8 mouse cellular contexts compared by ENCODE assay signal in the genomic region with DNA sequence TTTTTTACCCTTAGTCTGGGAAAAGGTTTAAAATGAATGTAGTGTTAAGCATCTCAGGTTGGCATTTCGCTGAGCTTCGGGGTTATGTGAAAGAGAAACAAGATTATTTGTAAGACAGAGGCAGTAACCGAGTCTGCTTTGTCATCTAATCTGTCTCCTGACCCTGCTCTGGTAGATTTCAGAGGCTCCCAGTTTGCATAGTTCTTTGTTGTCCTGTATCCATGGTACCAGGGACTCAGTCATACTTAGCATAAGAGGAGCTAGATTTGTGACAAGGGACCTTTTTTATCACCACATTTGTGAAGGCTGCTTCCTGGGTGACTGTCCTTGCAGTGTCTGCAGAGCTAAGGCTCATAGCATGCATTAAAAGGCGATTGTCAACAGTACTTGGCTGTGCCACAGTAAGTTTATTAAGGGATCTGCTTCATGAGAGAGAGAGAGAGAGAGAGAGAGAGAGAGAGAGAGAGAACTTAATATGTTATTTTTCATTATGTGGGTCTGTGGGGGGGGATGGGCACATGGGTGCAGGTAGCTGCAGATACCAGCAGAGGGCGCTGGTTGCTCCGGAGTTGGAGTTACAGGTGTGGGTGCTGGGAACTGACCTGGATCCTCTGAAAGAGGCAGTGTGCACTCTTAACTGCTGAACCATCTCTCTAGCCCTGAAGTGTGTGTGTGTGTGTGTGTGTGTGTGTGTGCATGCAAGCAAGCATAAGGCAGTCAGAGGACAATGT. TPM values are rescaled to one million over a fixed set of nuclear protein-coding genes. Genes with fewer than 3 reads are reported as not detected.
DNase-seq lines count a peak whose midpoint lies in the region; ATAC-seq and TF ChIP-seq lines count a peak whose summit lies in the region.
"Had no signal": no experiment of that assay in that cellular context is flagged by ENCODE, and none has a peak within 500 bp of the region (broad histone marks: within the 10 kb centered on the region; RNA-seq: fewer than 3 reads in every experiment).

No protein-coding gene starts in this region.

- no peak overlapping the region for H3K9ac ChIP-seq in lung, embryonic 15.5 days
- H3K9ac ChIP-seq in hindbrain, postnatal 0 days (replicated peaks; ENCODE audit: low read length): no peak overlapping the region
- H3K9ac ChIP-seq: stomach, embryonic 15.5 days had no signal

- no peak for TF ChIP-seq POLR2A in bone marrow, adult 2 months (IDR thresholded peaks at IDR 0.05; ENCODE audit: borderline replicate concordance, control insufficient read depth, low read depth, low read length)
- TF ChIP-seq POLR2A in small intestine, adult 2 months (IDR thresholded peaks at IDR 0.05; ENCODE audit: low read depth, low read length): no peak

- peaks cover 38% of the 10 kb centered on the region for H3K4me1 ChIP-seq in lung, embryonic 15.5 days
- H3K4me1 ChIP-seq in bone marrow, adult 2 months (ENCODE audit: control insufficient read depth, insufficient read depth, low read length): no peaks in the 10 kb centered on the region
- H3K4me1 ChIP-seq in hindbrain, postnatal 0 days (ENCODE audit: insufficient read depth, low read length): peaks cover 23% of the 10 kb centered on the region; the same call in 1 of the 2 replicates
- H3K4me1 ChIP-seq in small intestine, adult 2 months (ENCODE audit: control insufficient read depth, insufficient read depth, insufficient read length, low read length): no peaks in the 10 kb centered on the region

- H3K9me3 ChIP-seq in lung, embryonic 15.5 days: no peaks in the 10 kb centered on the region
- H3K9me3 ChIP-seq in hindbrain, postnatal 0 days (ENCODE audit: low read length): no peaks in the 10 kb centered on the region
- H3K9me3 ChIP-seq: stomach, embryonic 15.5 days had no signal

- H3K27me3 ChIP-seq in lung, embryonic 15.5 days: no peaks in the 10 kb centered on the region
- no peaks in the 10 kb centered on the region for H3K27me3 ChIP-seq in hindbrain, postnatal 0 days (ENCODE audit: insufficient read depth, low read length)
- H3K27me3 ChIP-seq in small intestine, adult 2 months (ENCODE audit: control insufficient read depth, insufficient read depth, low read length): no peaks in the 10 kb centered on the region
- H3K27me3 ChIP-seq: stomach, embryonic 15.5 days had no signal

- H3K27ac ChIP-seq in lung, embryonic 15.5 days: no peak overlapping the region
- no peak overlapping the region for H3K27ac ChIP-seq in bone marrow, adult 2 months (ENCODE audit: control insufficient read depth, insufficient read depth, low read depth, low read length, poor library complexity)
- peak overlapping the region; percentile 89; the same call in 1 of the 2 replicates for H3K27ac ChIP-seq in hindbrain, postnatal 0 days
- H3K27ac ChIP-seq in small intestine, adult 2 months (ENCODE audit: insufficient read depth, low read depth, low read length): no peak overlapping the region

- DNase-seq in lung, adult 18-20 months: no peak
- DNase-seq in hindbrain, postnatal 0 days (ENCODE audit: low spot score): peak; percentile 27
- no peak for DNase-seq in urinary bladder, postnatal 4 days (ENCODE audit: low spot score in 2 of 2)
- no peak for DNase-seq in spleen, postnatal 14 days (ENCODE audit: low spot score in 2 of 2)

- H3K4me3 ChIP-seq in lung, embryonic 15.5 days: no peak overlapping the region
- H3K4me3 ChIP-seq in bone marrow, adult 2 months (replicated peaks; ENCODE audit: control insufficient read depth, low read depth, low read length): no peak overlapping the region
- no peak overlapping the region for H3K4me3 ChIP-seq in hindbrain, postnatal 0 days (ENCODE audit: low read length)
- H3K4me3 ChIP-seq in small intestine, adult 2 months (ENCODE audit: low read depth, low read length): no peak overlapping the region
- H3K4me3 ChIP-seq: stomach, embryonic 15.5 days had no signal

- no peak for ATAC-seq in lung, embryonic 15.5 days (ENCODE audit: borderline replicate concordance, extremely low read depth, low FRiP score, low TSS enrichment)
- ATAC-seq in hindbrain, postnatal 0 days: no peak

- peak overlapping the region; percentile 55; the same call in 1 of the 2 replicates for H3K4me2 ChIP-seq in lung, embryonic 15.5 days
- peak overlapping the region; percentile 30; the same call in 1 of the 2 replicates for H3K4me2 ChIP-seq in hindbrain, postnatal 0 days (ENCODE audit: low read depth, low read length)

- TF ChIP-seq CTCF in bone marrow, adult 2 months (IDR thresholded peaks at IDR 0.05; ENCODE audit: control insufficient read depth, insufficient read depth, low read length): peak; percentile 44; the same call in 1 of the 2 replicates
- peak; percentile 65 for TF ChIP-seq CTCF in hindbrain, postnatal 0 days (IDR thresholded peaks at IDR 0.05; ENCODE audit: low read depth)
- TF ChIP-seq CTCF in small intestine, adult 2 months (IDR thresholded peaks at IDR 0.05; ENCODE audit: extremely low read depth, insufficient read length, insufficient replicate concordance, low read depth, low read length): 0 out of 2 replicates have a peak, but pooled peaks have one; percentile 27

- WGBS in lung, embryonic 15.5 days: 44% methylated on average over 6 of the region's 6 CpGs
- 39% methylated on average over 6 of the region's 6 CpGs for WGBS in bone marrow, adult 2 months
- 39% methylated on average over 6 of the region's 6 CpGs for WGBS in hindbrain, postnatal 0 days
- WGBS in small intestine, adult 2 months: 35% methylated on average over 6 of the region's 6 CpGs

- H3K36me3 ChIP-seq in lung, embryonic 15.5 days: no peaks in the 10 kb centered on the region
- no peaks in the 10 kb centered on the region for H3K36me3 ChIP-seq in hindbrain, postnatal 0 days (ENCODE audit: insufficient read depth, low read length)
- no peaks in the 10 kb centered on the region for H3K36me3 ChIP-seq in small intestine, adult 2 months (ENCODE audit: control insufficient read depth, insufficient read depth, low read length)
- H3K36me3 ChIP-seq: stomach, embryonic 15.5 days had no signal

RNA-seq across cellular contexts. Expression of a gene that starts 3.3 kb away (rescaled TPM):
- polyA plus RNA-seq in lung, embryonic 15.5 days (2015; fragmentation: Nextera tagmentation; extraction: Ambion mirVana): 0.08 and 0.26 TPM in 2 replicates
- 1.9 TPM in 1 of 2 replicates, not detected in the other for polyA plus RNA-seq in bone marrow, adult 2 months (2011; ENCODE audit: insufficient read depth, insufficient read length, low replicate concordance, missing spikeins)
- total RNA-seq in hindbrain, postnatal 0 days (2014; rRNA removed): not detected in 2 replicates
- 0.19 and 0.24 TPM in 2 replicates for polyA plus RNA-seq in hindbrain, postnatal 0 days (2015; fragmentation: Nextera tagmentation; extraction: Ambion mirVana)
- not detected in 2 replicates for polyA plus RNA-seq in small intestine, adult 2 months (2012; rRNA removed)
